Mouse (Mus musculus) layer of hippocampus, postnatal 14 days (tissue): ENCODE data around the gene Ppp1ca. TPM values are rescaled to one million over a fixed set of nuclear protein-coding genes. Genes with fewer than 3 reads are reported as not detected.

Experiments
- DNase-seq, 2 experiments: peaks; one replicate each; pipeline ENCODE4 v3.0.0; 2021 to 2022; ENCODE audit warnings: low spot score in 2 of 2, mixed read lengths in 1 of 2
- total RNA-seq, 2 experiments: library from RNA; stranded (reverse); gene quantifications; 2 replicates each; pipeline ENCODE4 v1.2.3; 2021

The Ppp1ca gene
- total RNA-seq, 2 experiments from 2014 or later = 281 TPM

GRCm38 (mm10) chr19:4154437-4155222, 37.2 kb upstream of the Ppp1ca start:
- DNase-seq = no peak

DNA sequence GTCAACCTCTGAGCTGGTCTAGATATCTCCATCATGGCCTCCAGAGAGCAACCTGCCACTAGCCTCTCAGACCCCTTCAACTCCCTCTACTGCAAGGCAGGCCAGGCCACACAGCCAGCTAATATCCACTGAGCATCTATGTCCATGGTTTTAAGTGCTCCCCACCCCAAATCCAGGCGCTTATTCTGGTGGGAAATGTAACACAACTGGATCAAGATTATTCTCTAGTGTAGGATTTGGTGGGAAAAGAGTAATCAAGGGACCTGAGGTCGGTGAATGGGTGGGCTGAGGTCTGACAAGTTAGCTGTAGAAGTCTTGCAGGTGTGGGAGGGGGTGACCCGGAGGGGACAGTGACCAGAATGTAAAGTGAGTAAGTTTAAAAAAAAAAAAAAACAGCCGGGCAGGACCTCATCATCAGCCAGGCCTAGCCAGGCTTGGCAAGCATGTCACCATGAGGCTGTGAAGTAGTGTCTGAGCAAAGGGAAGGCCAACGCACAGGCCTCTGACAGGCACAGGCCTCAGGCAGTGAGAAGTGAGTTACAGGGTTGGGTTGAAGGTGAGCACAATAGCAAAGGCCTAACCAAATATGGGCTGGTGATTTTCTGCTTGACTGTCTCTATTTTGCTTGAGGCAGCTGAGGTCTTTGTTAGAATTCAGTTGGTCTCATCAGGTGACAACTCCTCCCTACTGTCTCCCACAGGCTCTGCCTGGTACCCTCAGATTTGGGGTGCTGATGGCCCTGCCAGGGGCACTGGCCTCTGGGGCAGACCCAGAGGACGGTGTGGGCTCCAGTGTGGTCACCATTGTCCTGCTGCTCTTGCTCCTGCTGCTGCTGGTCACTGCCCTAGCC, 36.4 kb upstream of the Ppp1ca start:
- no peak for DNase-seq

DNA sequence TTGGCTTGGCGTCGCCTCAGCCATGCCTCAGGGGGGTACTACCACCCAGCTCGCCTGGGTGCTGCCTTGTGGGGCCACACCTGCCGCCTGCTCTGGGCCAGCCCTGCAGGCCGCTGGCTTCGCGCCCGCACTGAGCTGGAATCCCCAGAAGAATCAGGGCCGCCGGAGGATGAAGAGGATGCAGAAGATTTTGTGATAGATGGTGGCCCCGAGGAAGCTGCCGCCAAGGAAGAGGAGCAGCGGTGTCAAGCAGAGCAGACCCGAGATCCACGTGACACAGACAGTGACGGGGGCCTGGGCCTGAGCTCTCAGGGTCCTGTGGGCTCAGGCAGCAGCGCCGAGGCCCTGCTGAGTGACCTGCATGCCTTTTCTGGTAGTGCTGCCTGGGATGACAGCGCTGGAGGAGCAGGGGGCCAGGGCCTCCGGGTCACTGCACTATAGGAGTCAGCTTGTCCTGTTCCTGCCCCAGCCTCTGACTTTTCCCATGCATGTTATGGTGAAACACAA, 35.7 kb upstream of the Ppp1ca start:
- DNase-seq = no peak

DNA sequence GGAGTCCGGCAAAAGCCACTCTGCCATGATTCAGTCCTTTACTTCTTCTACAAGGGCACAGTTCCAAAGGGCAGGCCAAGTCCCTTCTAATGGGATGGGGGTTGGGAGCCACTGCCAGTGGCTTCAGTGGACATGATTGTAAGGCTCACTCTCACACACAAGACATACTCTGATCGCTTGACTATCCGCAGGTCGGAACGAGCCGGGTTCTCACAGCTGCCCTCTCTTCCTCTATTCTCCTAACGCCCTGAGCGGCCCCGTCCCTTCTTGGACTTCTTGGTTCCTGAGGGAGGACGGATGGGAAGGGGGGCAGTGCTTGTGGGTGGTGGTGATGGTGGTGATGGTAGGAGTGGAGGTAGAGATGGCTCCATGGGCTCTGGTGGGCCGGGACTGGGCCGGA, 35.1 kb upstream of the Ppp1ca start:
- no peak for DNase-seq

DNA sequence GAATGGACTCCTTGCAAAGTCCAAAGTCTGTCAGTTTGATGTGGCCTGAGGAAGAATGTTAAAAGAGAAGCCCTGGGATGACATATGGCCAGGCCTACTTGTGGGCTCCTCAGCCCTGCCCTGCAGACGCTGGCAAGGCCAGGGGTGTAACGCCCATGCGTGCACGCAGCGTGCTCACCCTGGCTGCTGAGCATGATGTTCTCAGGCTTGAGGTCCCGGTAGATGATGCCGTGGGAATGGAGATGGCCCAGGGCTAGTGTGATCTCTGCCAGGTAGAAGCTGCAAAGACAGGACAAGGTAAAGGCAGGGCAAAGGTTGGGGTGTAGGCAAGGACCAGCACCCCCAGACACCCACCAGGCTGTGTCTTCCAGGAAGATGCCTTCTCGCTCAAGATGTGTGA, 32.8 kb upstream of the Ppp1ca start:
- no peak for DNase-seq

GRCm38 (mm10) chr19:4162646-4163542, 29.0 kb upstream of the Ppp1ca start, which contains the start of gene Rps6kb2:
Gene Rps6kb2, minus strand, starts transcription at chr19:4163354.
- DNase-seq = peak; percentile 95 to 98

DNA sequence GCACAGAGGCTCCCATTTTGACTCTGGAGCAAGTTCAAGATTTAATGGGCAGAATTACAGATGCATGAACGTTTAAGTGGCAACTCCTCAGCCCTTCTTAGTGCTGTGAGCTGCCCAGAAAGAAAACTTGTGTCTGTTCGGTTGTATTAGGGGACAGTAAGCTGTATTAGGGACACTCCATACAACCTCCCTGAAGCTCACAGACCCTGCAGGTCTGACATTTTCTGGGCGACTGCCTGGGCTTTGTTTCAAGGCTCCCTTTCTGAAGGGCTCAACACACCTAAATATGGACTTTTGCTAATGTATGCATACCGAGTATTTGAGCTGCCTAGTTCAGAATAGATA, 28.4 kb upstream of the Ppp1ca start:
- no peak for DNase-seq

GRCm38 (mm10) chr19:4164100-4164499, 27.8 kb upstream of the Ppp1ca start:
- DNase-seq = no peak

GRCm38 (mm10) chr19:4164721-4165120, 27.1 kb upstream of the Ppp1ca start:
- DNase-seq = no peak

DNA sequence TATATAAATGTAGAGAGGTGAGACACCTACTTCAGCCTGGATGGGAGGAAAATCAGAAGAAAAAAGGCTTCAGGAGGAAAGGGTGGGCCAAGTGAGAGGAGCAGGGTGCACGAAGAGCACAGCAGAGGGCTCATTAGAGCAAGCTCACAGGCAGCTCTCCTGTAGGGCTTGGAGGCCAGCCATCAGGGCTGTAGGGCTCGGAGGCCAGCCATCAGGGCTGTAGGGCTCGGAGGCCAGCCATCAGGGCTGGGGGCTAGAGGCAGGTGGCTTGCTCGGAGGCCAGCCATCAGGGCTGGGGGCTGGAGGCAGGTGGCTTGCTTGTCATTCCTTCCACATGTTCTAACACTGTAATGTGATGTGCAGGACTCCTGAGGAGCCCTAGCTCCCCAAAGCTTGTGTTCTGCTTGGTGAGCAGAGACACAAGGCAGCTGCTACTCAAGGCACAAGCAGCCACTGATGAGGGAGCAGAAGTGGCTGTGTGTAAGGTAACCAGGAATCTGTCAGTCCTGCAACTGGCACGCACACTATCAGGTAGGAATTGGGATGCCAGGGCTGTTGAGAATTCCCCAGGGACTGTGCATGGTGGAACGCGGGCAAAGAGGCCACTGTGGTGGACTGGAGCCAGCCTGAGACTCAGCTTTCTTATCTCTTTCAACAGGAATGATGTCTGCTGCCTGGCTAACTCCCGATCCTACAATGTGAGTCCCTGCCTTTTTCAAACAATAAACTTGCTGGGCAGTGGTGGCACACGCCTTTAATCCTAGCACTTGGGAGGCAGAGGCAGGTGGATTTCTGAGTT, 25.0 kb upstream of the Ppp1ca start:
- no peak for DNase-seq

GRCm38 (mm10) chr19:4169378-4169784, 22.5 kb upstream of the Ppp1ca start:
- DNase-seq = peak; percentile 100

GRCm38 (mm10) chr19:4169810-4170209, 22.1 kb upstream of the Ppp1ca start:
- no peak for DNase-seq

GRCm38 (mm10) chr19:4170723-4171392, 21.0 kb upstream of the Ppp1ca start:
- DNase-seq = no peak

GRCm38 (mm10) chr19:4171393-4172290, 20.2 kb upstream of the Ppp1ca start:
- DNase-seq = no peak

GRCm38 (mm10) chr19:4172925-4173324, 18.9 kb upstream of the Ppp1ca start:
- no peak for DNase-seq

DNA sequence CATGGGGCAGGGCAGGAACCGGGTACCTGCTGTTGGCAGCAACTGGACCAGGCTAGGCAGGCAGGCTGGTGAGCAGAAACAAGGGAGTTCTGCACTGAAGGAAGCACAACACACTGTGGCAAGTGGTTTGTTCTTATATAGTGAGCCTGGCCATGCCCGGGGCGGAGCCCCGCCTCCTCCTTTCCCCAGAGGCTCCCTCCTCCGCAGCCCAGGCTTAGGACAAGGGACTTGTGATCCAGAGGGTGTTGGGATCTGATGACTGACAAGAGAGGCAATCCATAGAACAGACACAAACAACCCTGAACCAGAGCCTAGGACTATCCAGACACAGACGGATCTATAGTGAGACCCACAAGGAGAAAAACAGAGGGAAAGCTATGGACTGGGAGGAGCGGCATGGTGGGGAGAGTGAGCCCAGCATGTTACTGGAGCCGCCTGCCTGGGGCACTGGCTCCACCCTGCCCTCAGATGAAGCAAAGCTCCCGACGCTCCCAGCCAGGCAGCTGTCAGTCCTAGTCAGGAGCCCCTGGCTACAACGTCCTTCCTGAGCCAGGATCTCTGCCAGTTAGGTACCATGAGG, 16.4 kb upstream of the Ppp1ca start, which contains the start of gene Carns1:
Gene Carns1, minus strand, starts transcription at position 112 of the 580 bp plus-strand sequence.
- DNase-seq = no peak

DNA sequence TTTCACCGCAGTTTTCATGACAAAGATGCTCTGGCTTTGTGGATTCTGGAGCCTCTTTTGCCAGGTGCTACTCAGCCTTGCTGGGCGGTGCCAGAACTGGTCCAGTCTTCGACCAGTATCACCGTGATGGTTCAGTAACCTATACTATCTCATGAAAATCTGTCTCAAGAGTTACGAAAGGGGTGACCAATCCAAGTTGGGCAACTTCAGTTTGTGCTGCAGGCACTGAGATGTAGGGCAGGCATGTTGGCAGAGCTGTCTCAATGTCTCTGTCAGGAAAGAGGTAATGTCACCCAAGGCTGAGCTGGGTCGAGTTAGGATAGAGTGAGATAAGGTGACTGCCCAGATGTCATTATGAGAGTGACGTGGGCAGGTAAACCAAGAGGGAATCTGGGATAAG, 11.5 kb upstream of the Ppp1ca start:
- no peak for DNase-seq

- DNase-seq = peak in 1 of 2 experiments; percentile 76
These were observed 10.0 kb upstream of the Ppp1ca start for GRCm38 (mm10) chr19:4181892-4182291.
